Mouse (Mus musculus) brain, adult 10 weeks (tissue): ENCODE results near the gene Ube2o. TPM values are rescaled to one million over a fixed set of nuclear protein-coding genes. Genes with fewer than 3 reads are reported as not detected.

Experiments used
- polyA plus RNA-seq: library from polyadenylated mRNA; stranded (reverse); fragments of 350-450 nt; fragmentation: Illumina TruSeq; extraction: RNeasy Lipid Tissue Mini Kit (QIAGEN cat#74804); gene quantifications from one replicate; pipeline ENCODE4 v1.2.3, GENCODE M21; 2015; ENCODE audit warnings: low read depth, low replicate concordance

Gene Ube2o
- 71.5 TPM for polyA plus RNA-seq

DNA sequence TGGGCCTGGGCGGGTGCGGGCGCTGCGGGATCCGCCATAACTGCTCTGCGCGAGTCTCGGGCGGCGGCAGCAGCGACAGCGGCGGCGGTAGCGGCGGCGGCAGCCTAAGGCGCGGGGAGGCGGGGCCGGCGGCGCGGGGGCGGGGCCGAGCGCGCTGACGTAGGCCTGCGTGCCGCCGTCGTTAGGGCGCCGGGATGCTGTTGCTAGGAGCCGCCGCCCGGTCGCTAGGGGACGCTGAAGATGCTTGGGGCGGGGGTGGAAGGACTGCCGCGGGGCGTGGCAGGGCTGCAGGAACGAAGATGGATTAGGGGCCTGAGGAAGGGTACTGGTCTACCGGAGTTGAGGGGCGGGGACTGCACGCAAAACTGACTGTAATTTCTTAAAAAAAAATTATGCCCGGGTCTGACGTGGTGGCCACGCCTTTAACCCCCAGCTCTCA lies at the start of gene Ube2o:
Ube2o (minus strand) TSS at position 72 of the 439 bp plus-strand sequence.

DNA sequence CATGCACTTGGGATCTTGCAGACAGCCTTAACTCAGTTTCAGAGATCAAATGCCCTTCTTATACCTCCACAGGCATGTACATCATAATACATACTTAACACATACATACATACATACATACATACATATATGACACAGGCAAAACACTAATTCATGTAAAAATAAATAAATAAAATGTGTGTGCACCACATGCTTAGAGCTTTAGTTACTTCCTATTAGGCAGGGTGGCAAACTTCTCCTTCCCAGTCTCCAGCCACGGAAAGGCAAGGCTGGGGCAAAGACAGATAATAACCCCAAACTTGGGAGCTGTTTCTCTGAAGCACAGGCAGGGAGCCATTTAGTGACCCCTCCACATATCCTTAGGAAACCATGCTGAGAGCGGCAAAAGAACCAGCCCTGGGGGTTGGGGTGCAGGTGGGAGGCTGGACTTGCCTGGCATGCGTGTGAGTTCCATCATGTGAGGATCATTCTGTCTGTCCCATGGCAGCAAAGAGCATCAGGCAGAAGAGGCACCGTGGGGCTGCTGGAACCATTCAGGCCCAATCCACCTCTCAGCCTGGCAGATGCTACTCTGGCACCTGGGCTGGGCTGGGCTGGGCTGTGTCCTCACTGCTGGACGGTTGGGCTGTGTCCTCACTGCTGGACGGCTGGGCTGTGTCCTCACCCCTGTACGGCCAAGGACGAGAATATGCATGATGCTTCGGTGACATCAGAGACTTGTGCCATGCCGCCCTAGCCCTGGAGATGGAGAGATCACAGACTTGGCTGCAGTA lies 45.2 kb upstream of the Ube2o start, which contains the start of gene Rhbdf2:
Rhbdf2 (minus strand) TSS at position 721 of the 773 bp plus-strand sequence.

DNA sequence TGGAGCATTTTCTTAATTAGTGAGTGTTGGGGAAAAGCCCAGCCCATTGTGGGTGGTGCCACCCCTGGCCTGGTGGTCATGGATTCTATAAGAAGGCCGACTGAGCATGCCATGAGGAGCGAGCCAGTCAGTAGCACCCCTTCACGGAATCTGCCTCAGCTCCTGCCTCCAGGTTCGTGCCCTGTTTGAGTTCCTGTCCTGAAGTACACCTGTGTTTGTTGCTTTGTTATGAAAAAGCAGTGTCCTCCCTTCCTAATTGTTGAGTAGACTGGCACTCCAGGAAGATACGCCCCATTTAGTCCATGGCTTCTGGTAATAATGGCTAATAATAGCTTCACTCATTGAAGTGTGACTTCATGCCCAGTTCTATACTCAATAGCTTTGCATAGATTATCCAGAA lies 5.1 kb upstream of the Ube2o start, which contains the start of gene Aanat:
Aanat (plus strand) TSS at position 123 of the 400 bp plus-strand sequence.

DNA sequence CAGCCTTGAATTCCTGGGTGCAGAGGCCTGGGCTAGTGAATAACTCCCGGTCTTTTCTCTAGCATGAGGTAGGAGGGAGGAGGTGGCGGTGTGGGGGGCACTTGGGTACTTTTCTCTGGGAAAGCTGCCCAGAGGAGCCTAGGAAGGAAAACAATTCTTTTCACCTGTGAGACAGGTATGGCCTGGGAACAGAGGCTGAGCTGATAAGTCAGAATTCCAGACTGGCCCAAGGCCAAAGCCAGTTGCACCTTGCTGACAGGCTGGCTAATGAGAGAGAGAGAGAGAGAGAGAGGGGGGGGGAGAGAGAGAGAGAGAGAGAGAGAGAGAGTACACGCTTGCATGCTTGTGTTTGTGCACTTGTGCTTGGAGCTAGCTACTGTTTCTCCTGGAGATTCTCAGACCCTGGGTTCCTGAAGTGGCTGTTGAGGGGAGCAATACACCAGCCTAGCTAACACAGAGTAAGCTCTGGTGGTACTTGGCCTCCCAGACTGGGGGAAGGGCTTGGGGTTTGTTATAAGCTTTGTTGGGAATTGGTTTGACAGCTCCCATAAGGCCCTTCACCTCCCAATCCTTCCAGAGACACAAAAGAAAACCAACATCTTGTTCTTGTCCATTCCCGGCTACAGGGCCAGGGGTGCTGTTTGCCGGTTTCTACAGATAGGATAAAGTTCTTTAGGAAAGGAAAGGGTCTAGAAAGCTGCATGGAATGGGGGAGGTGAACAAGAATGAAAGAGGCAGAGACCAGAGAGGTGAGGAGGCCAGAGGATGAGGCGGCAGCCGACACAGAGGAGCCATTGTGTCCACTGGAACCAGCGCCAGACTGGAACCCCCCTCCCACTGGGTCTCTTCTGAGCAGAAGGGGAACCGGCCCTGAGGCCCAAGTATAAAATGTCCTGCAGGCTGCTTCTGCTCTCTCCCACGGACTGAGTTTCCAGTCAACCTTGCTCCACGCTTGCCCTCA lies 50.8 kb downstream of the Ube2o start, which contains the start of gene Sphk1:
Sphk1 (plus strand) TSS at position 739 of the 961 bp plus-strand sequence.

DNA sequence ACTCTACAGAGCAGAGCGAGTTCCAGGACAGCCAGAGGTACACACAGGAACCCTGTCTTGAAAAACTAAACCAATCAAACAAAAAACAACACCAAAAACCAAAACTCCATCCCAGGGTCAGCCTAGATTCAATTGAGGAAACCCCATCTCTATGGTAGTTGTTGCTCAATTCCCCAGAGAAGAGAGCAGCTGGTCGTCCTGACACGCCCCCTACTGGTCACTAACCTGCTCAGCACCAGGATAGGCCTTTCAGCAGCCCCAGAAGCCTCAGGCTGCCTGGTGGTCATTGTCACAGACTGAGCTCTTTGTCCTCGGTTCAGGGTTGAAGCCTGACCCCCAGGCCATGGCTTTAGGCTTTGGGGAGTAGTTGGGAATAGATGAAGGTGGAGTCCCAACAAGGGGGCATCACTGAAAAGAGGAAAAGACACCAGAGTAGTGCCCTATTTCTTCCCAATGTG lies 87.4 kb downstream of the Ube2o start, which contains the start of gene Prpsap1:
Prpsap1 (minus strand) TSS at position 408 of the 458 bp plus-strand sequence.

Other genes with a start within 250 kb of the Ube2o start
- gene Foxj1, start 246.0 kb downstream of the Ube2o start, polyA plus RNA-seq: 12.3 TPM
- 178 TPM for gene Rnf157, start 168.4 kb downstream of the Ube2o start, polyA plus RNA-seq
- 50.3 TPM for gene Ubald2, start 147.4 kb downstream of the Ube2o start, polyA plus RNA-seq
- 0.10 TPM for gene Qrich2, start 115.2 kb downstream of the Ube2o start, polyA plus RNA-seq
- 58.7 TPM for gene Prpsap1, start 87.2 kb downstream of the Ube2o start, polyA plus RNA-seq
- gene Sphk1, start 50.5 kb downstream of the Ube2o start, polyA plus RNA-seq: 4.9 TPM
- gene Aanat, start 5.0 kb upstream of the Ube2o start, polyA plus RNA-seq: not detected
- gene Rhbdf2, start 45.6 kb upstream of the Ube2o start, polyA plus RNA-seq: 1.3 TPM
- 8.3 TPM for gene Prcd, start 72.1 kb upstream of the Ube2o start, polyA plus RNA-seq
- gene Cygb, start 72.9 kb upstream of the Ube2o start, polyA plus RNA-seq: 52.6 TPM
- not detected for gene St6galnac1, start 194.1 kb upstream of the Ube2o start, polyA plus RNA-seq
- 18.0 TPM for gene Mxra7, start 246.6 kb upstream of the Ube2o start, polyA plus RNA-seq